Mouse (Mus musculus): Measurements from ENCODE around the gene Gm21560.
"Not testable (repeated sequence)": the region's sequence is repeated elsewhere in the genome, so short reads cannot be mapped to it uniquely, and the experiment has no call there.

Gene Gm21560

GRCm38 (mm10) chr14:6219192-6219591 is at the start of gene Gm21560:
TSS of gene Gm21560 (minus strand) at chr14:6219292.
- in situ Hi-C loops (cut with MboI, MseI), result not testable (repeated sequence)

GRCm38 (mm10) chr14:6163538-6163937 is 55.6 kb downstream of the Gm21560 start:
- in situ Hi-C loops (cut with MboI, MseI), result loop anchor here (25.0 kb wide), 1 partner anchor 1174 kb away; the partner anchor contains the start of gene Gm5797

- in situ Hi-C loops (cut with MboI, MseI), result loop anchor here (25.0 kb wide), 1 partner anchor 1176 kb away; the partner anchor contains the start of gene Gm5797
These were observed 58.0 kb downstream of the Gm21560 start for GRCm38 (mm10) chr14:6161085-6161484.
